Mouse (Mus musculus) lung, adult 2 months (tissue): Measurements from ENCODE around the gene Pde10a.

Source experiments
- CTCF ChIP-seq: fragments of 200-500 bp; IDR thresholded peaks from 2 replicates; pipeline ENCODE4 v1.5.1; 2011; ENCODE audit warnings: mild to moderate bottlenecking, low read length, control low read depth; ENCODE audit not compliant: insufficient read depth
- POLR2A ChIP-seq: fragments of 200-500 bp; IDR thresholded peaks from 2 replicates; pipeline ENCODE4 v1.6.1; 2011; ENCODE audit warnings: low read depth, mild to moderate bottlenecking, control low read depth, low read length, borderline replicate concordance; ENCODE audit errors: extremely low read depth

DNA sequence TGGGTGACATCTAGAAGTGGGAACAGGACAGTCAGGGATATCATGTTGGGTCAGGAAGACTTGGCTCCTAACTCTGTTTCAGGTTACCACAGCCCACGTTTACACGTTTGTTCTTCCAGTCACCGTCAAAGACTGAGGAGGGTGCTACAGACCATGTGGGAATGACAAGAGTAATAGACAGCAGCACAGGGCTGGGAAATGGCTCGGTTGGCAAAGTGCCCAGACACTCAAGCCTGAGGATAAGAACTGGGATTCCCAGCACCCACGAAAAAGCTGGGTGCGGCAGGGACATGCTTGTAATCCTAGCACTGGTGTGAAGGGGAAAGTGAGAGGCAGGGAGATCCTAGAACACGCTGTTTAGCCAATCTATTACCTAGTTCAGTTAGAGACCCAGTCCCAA is 322.4 kb downstream of the Pde10a start:
- TF ChIP-seq CTCF (no peak), POLR2A (no peak)
